Mouse (Mus musculus): ENCODE measurements at regions not wholly inside any gene's neighbourhood (a gene's known extent, or its start where the extent isn't known, plus 50 kb on each side); places are given as distances from the start of the nearest gene placed in this dataset.

GRCm38 (mm10) chr4:131014301-131015081 lies 70.3 kb downstream of the Matn1 start:
- DNase-seq (ENCODE audit: low read depth in 2 of 2, low spot score in 2 of 2) = no peak

DNA sequence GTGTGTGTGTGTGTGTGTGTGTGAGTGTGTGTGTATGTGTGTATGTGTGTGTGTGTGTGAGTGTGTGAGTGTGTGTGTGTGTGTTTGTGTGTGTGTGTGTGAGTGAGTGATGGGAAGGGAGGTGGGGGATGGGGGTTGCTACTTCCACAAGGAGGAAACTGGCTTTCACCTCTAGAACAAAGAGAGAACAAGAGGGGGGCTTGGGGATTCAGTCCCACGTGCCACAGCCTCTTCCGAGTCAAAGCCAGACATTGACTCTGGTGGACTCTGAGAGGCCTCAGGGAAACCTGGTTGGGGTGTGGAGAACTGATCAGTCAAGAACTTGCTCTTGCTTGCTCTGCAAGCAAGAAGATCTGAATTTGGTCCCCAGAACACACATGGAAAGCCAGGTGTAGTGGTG lies 71.0 kb downstream of the Matn1 start:
- DNase-seq (ENCODE audit: low read depth in 2 of 2, low spot score in 2 of 2) = no peak

GRCm38 (mm10) chr4:131023601-131024000 lies 79.4 kb downstream of the Matn1 start:
- DNase-seq (ENCODE audit: low read depth in 2 of 2, low spot score in 2 of 2) = no peak

DNA sequence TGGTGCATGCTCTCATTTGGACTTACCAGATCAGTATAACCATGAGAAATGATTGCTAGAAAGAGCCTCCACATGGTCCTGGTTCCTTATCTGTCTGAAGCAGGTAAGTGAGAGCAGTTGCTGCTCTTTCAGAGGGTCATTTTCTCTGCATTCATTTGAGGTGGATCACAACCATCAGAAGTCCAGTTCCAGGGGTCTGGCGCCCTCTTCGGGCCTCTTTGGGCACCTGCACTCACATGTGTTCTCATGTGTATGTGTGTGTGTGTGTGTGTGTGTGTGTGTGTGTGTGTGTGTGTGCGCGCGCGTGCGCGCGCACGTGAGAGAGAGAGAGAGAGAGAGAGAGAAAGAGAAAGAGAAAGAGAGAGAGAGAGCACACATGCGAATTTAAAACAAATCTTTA lies 92.1 kb downstream of the Matn1 start:
- DNase-seq (ENCODE audit: low read depth in 2 of 2, low spot score in 2 of 2) = no peak

DNA sequence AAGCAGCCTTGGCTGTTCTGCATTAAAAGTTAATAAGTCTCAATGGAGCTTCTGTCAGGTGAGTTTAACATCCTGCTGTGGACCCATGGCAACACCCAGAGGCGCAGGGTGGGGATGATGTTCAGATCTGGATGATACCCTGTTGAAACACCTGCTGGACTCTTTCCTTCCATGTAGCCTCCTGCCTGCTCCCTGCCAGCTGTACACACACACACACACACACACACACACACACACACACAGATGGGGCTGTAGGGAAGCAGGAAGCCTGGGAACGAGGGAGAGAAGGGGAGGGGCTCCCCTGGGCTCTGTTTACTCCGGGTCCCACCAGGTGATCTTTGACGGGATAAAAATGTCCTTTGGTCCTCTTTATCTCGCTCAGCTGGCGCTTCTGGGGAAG lies 93.0 kb downstream of the Matn1 start:
- no peak for DNase-seq (ENCODE audit: low read depth in 2 of 2, low spot score in 2 of 2)

GRCm38 (mm10) chr4:131039686-131040085 lies 95.5 kb downstream of the Matn1 start:
- DNase-seq (ENCODE audit: low read depth in 2 of 2, low spot score in 2 of 2) = no peak

GRCm38 (mm10) chr4:131041210-131041609 lies 97.0 kb downstream of the Matn1 start:
- DNase-seq (ENCODE audit: low read depth in 2 of 2, low spot score in 2 of 2) = no peak

DNA sequence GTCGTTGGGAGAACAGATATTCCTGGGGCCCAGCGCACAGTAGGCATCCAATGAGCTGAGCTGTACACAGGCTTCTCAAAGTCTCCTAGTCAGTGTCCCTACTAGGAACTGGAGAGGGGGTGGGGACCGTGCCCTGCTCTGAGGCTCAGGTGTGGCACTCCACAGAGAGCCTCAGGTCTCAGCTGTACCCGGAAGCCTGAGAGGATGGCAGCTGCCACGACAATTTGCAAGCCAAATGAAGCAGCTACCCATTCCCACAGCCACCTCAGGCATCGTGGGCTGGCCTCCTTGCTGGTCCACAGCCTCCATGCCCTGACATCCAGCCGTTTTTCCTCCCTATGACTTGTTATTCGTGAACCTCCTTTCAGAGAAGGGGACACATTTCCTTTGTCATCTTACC lies 101.9 kb downstream of the Matn1 start:
- no peak for DNase-seq (ENCODE audit: low read depth in 2 of 2, low spot score in 2 of 2)

DNA sequence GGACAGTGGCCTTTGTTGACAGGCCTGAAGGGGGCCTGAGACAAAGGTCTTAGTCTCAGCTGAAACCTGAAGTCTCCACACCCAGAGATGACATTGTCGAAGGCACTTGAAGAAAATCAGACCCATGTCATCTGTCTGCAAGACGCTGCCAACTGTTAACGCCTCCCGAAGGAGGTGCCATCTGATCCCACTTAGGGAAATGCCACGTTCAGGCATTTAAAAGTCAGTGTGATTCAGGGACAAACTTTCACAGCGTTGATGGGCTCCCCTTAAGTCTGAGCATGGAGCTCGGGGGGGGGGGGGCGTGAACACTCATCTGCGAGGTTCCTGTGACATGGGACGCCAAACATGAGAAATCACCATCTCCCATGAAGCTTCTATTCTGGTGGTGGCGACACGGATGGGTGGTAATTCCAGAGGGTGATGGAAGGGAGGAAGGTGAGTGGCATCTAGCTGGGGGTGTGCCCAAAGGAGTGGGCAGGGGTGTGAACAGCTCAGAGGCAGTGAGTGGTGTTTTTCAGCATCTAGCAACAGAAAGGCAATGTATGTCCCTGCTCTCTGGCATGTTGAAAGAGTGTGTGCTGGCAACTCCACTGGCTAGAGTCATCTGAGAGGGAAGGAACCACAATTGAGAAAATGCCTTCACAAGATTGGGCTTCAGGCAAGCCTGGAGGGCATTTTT lies 102.9 kb downstream of the Matn1 start:
- no peak for DNase-seq (ENCODE audit: low read depth in 2 of 2, low spot score in 2 of 2)

DNA sequence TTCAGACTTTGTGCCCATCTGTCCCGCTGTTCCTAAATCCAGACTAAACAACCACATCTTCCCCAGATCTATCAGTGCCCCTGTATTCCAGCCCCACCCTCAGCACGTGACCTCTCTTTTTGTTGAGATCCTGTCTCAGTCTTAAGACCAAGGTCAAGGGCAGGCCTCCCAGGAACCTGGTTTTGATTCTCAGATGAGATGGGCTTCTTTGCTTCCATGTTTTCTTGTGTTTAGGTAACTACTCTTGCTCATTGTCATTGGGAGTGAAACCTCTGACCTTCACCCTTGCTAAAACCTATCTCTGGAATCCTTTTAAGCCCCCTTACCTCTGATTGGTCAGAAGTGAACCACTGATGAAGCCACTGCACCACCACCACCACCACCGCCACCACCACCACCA lies 112.1 kb downstream of the Matn1 start:
- no peak for DNase-seq (ENCODE audit: low read depth in 2 of 2, low spot score in 2 of 2)

GRCm38 (mm10) chr4:131059572-131059971 lies 115.4 kb downstream of the Matn1 start:
- no peak for DNase-seq (ENCODE audit: low read depth in 2 of 2, low spot score in 2 of 2)

DNA sequence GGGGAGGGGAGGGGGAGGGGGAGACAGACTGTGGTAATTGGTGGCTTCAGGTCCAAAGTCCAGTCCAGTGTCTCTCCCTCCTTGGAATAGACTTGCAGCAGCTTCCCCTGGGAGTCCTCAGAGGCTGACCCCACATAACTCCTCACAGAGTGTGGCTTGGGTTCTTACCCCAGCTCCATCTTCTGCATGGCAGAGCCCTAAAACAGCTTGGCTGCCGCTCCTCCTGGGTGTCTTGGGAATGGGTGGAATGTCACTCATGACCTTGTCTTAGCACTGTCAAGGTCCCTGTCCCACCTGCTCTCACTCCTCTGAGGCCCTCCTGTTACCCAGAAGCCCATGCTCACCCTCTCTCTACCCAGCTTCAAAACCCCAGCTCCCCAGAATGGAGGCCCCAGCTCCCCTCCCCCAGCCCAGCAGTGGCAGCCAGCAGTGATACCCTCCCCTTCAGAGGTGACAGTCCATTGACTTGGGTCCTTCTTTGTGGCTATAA lies 116.1 kb downstream of the Matn1 start:
- no peak for DNase-seq (ENCODE audit: low read depth in 2 of 2, low spot score in 2 of 2)

GRCm38 (mm10) chr4:131060706-131061105 lies 116.5 kb downstream of the Matn1 start:
- no peak for DNase-seq (ENCODE audit: low read depth in 2 of 2, low spot score in 2 of 2)

- DNase-seq (ENCODE audit: low read depth in 2 of 2, low spot score in 2 of 2) = no peak
Observed at GRCm38 (mm10) chr4:131062592-131062991, 118.4 kb downstream of the Matn1 start.

DNA sequence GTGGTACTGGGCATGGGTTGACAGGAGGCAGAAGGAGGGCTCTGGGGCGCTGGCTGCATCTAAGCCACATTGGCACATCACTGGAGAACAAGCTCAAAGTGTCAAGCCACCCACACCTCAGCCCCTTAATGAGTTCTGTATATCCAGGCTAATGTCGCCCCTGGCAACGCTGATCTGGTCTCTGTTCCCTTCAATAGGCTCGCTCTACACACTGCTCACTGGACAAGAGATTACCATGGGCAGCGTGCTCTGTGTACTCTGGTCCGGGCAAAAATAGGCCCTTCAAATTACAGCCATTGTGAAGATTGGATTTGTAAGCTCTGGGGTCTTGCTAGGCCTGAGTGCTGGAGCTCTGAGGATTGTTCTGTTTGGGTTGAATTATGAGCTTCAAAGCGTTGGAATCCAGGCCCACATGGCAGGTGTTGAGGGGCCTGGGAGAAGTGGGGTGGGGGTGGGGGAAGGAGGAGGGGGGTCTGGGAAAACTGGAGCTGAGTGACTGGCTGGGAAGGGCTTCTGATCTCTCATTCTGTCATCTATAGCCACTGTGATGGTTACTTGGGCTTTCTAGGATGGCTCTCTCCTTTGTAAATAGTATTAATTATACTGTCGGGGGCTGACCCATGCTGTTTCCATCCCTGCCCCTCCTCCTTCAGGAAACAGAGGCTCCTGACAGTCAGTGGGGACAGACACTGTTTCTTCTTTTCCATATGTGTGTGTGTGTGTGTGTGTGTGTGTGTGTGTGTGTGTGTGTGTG lies 122.2 kb downstream of the Matn1 start:
- DNase-seq (ENCODE audit: low read depth in 2 of 2, low spot score in 2 of 2) = no peak

DNA sequence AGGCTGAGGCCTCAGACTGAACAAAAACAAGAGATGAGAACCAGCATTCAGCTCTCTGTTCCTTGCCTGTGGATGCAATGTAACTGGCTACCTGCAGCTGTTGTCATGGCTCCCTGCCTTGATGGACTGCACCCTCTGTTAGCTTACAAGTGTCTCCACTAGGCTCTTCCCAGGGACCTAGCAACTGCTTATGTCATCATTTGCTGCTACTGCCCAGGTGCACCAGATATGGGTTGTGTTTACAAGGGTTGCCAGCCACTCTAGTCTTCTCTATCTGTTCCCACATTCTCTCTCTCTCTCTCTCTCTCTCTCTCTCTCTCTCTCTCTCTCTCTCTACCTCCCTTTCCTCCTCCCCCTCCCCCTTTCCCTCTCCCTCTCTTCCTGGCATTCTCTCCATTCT lies 126.4 kb downstream of the Matn1 start:
- no peak for DNase-seq (ENCODE audit: low read depth in 2 of 2, low spot score in 2 of 2)

- no peak for DNase-seq (ENCODE audit: low read depth in 2 of 2, low spot score in 2 of 2)
Observed at GRCm38 (mm10) chr4:131072623-131073022, 128.4 kb downstream of the Matn1 start.

- no peak for DNase-seq (ENCODE audit: low read depth in 2 of 2, low spot score in 2 of 2)
Observed at GRCm38 (mm10) chr4:131073420-131073819, 129.2 kb downstream of the Matn1 start.

GRCm38 (mm10) chr4:131075326-131075932 lies 131.2 kb downstream of the Matn1 start:
- no peak for DNase-seq (ENCODE audit: low read depth in 2 of 2, low spot score in 2 of 2)

- no peak for DNase-seq (ENCODE audit: low read depth in 2 of 2, low spot score in 2 of 2)
Observed at GRCm38 (mm10) chr4:131076628-131077027, 132.4 kb downstream of the Matn1 start.

- no peak for DNase-seq (ENCODE audit: low read depth in 2 of 2, low spot score in 2 of 2)
Observed at GRCm38 (mm10) chr4:131080113-131080512, 135.9 kb downstream of the Matn1 start.
